Mouse (Mus musculus): ENCODE measurements around the gene Bhlhe41.

- TF ChIP-seq POLR2A (IDR thresholded peaks at IDR 0.05; ENCODE audit: insufficient read length, low read depth) (no peak), MYOG (IDR thresholded peaks at IDR 0.05; ENCODE audit: control insufficient read depth in 1 of 3, insufficient read depth in 1 of 3, insufficient read length in 2 of 3, low read depth in 2 of 3) (no peak), TCF3 (IDR thresholded peaks at IDR 0.05; ENCODE audit: insufficient read length, low read depth) (no peak), E2F4 (IDR thresholded peaks at IDR 0.05; ENCODE audit: insufficient read depth) (no peak), SRF (IDR thresholded peaks at IDR 0.05; ENCODE audit: control insufficient read depth, insufficient read length, low read depth) (no peak), TCF12 (IDR thresholded peaks at IDR 0.05; ENCODE audit: insufficient read depth, poor library complexity, severe bottlenecking) (no peak), POLR2AphosphoS2 (IDR thresholded peaks at IDR 0.05; ENCODE audit: insufficient read length, low read depth) (no peak), MYOD1 (IDR thresholded peaks at IDR 0.05; ENCODE audit: control insufficient read depth in 1 of 3, insufficient read length in 2 of 3, low read depth in 2 of 3) (no peak), USF1 (IDR thresholded peaks at IDR 0.05; ENCODE audit: low read depth) (no peak)
Observed at GRCm38 (mm10) chr6:145861462-145862227, 3.7 kb downstream of the Bhlhe41 start.

Data from myocyte (in vitro differentiated cells).